Mouse (Mus musculus): Measurements from ENCODE around the gene Inpp5k.

Inpp5k gene

GRCm38 (mm10) chr11:75653781-75654470, 23.1 kb downstream of the Inpp5k start:
- peak; percentile 78 for DNase-seq (ENCODE audit: low read depth, low spot score)

GRCm38 (mm10) chr11:75654471-75655390, 23.9 kb downstream of the Inpp5k start:
- DNase-seq (ENCODE audit: low read depth, low spot score), result peak; percentile 51

GRCm38 (mm10) chr11:75655621-75656545, 25.1 kb downstream of the Inpp5k start:
- peak; percentile 80 for DNase-seq (ENCODE audit: low read depth, low spot score)

- DNase-seq (ENCODE audit: low read depth, low spot score), result peak; percentile 28
These were observed 26.1 kb downstream of the Inpp5k start for GRCm38 (mm10) chr11:75656621-75657590.

- no peak for DNase-seq (ENCODE audit: low read depth, low spot score)
These were observed 27.1 kb downstream of the Inpp5k start for GRCm38 (mm10) chr11:75657841-75658240.

GRCm38 (mm10) chr11:75658311-75658710, 27.5 kb downstream of the Inpp5k start:
- DNase-seq (ENCODE audit: low read depth, low spot score), result no peak

GRCm38 (mm10) chr11:75658996-75659750, 28.4 kb downstream of the Inpp5k start:
- no peak for DNase-seq (ENCODE audit: low read depth, low spot score)

GRCm38 (mm10) chr11:75660081-75660590, 29.3 kb downstream of the Inpp5k start:
- no peak for DNase-seq (ENCODE audit: low read depth, low spot score)

- no peak for DNase-seq (ENCODE audit: low read depth, low spot score)
These were observed 30.4 kb downstream of the Inpp5k start for GRCm38 (mm10) chr11:75660941-75661800.

GRCm38 (mm10) chr11:75662131-75662530, 31.3 kb downstream of the Inpp5k start:
- no peak for DNase-seq (ENCODE audit: low read depth, low spot score)

GRCm38 (mm10) chr11:75666296-75666695, 35.5 kb downstream of the Inpp5k start:
- no peak for DNase-seq (ENCODE audit: low read depth, low spot score)

- no peak for DNase-seq (ENCODE audit: low read depth, low spot score)
These were observed 37.8 kb downstream of the Inpp5k start for GRCm38 (mm10) chr11:75668621-75669020.

GRCm38 (mm10) chr11:75669176-75669852, 38.5 kb downstream of the Inpp5k start:
- DNase-seq (ENCODE audit: low read depth, low spot score), result no peak

GRCm38 (mm10) chr11:75669853-75670200, 39.0 kb downstream of the Inpp5k start:
- no peak for DNase-seq (ENCODE audit: low read depth, low spot score)

- DNase-seq (ENCODE audit: low read depth, low spot score), result no peak
These were observed 40.8 kb downstream of the Inpp5k start for GRCm38 (mm10) chr11:75671426-75672180.

- no peak for DNase-seq (ENCODE audit: low read depth, low spot score)
These were observed 42.6 kb downstream of the Inpp5k start for GRCm38 (mm10) chr11:75673411-75673810.

- DNase-seq (ENCODE audit: low read depth, low spot score), result no peak
These were observed 44.1 kb downstream of the Inpp5k start for GRCm38 (mm10) chr11:75674875-75675274.
